Mouse (Mus musculus): ENCODE results near the gene Ptgir. TPM values are rescaled to one million over a fixed set of nuclear protein-coding genes. Genes with fewer than 3 reads are reported as not detected.
"Not testable (repeated sequence)": the region's sequence is repeated elsewhere in the genome, so short reads cannot be mapped to it uniquely, and the experiment has no call there.

The Ptgir gene
- polyA plus RNA-seq, 1 experiment from 2014 or later, result 2.8 TPM

GRCm38 (mm10) chr7:16948923-16949458 is 42.7 kb downstream of the Ptgir start:
- no peaks in the 10 kb centered on the region for H3K36me3 ChIP-seq
- H3K4me2 ChIP-seq (replicated peaks), result no peak overlapping the region
- H3K27me3 ChIP-seq (replicated peaks), result peaks cover 39% of the 10 kb centered on the region
- H3K27ac ChIP-seq, result no peak overlapping the region
- no peaks in the 10 kb centered on the region for H3K9me3 ChIP-seq
- WGBS, result 72% methylated on average over 8 of the region's 8 CpGs
- no peak overlapping the region for H3K4me3 ChIP-seq (replicated peaks)
- no peak overlapping the region for H3K9ac ChIP-seq
- peaks cover 49% of the 10 kb centered on the region for H3K4me1 ChIP-seq (replicated peaks)
- no peak for ATAC-seq

- H3K9me3 ChIP-seq, result no peaks in the 10 kb centered on the region
- peak overlapping the region; percentile 67 for H3K4me2 ChIP-seq (replicated peaks)
- peak overlapping the region; percentile 27 for H3K9ac ChIP-seq
- H3K36me3 ChIP-seq, result no peaks in the 10 kb centered on the region
- peak overlapping the region; percentile 30 for H3K4me3 ChIP-seq (replicated peaks)
- ATAC-seq, result peak; percentile 48
- H3K27ac ChIP-seq, result no peak overlapping the region
- WGBS, result 10% methylated on average over 29 of the region's 29 CpGs
- H3K27me3 ChIP-seq (replicated peaks), result peaks cover 35% of the 10 kb centered on the region
- peaks cover 43% of the 10 kb centered on the region for H3K4me1 ChIP-seq (replicated peaks)
Measured at GRCm38 (mm10) chr7:16949908-16950841, 43.9 kb downstream of the Ptgir start.

GRCm38 (mm10) chr7:16950861-16951635 is 44.8 kb downstream of the Ptgir start:
- 22% methylated on average over 18 of the region's 18 CpGs for whole genome bisulfite sequencing

GRCm38 (mm10) chr7:16953776-16954175 is 47.5 kb downstream of the Ptgir start:
- Histone ChIP-seq H3K4me1 (replicated peaks) (peaks cover 12% of the 10 kb centered on the region), H3K27me3 (replicated peaks) (peaks cover 11% of the 10 kb centered on the region)
- not testable (repeated sequence) for H3K27ac ChIP-seq; H3K9ac ChIP-seq; H3K9me3 ChIP-seq; H3K4me2 ChIP-seq (replicated peaks); H3K36me3 ChIP-seq; H3K4me3 ChIP-seq (replicated peaks); ATAC-seq
- WGBS, result 65% methylated on average over 2 of the region's 2 CpGs

More at GRCm38 (mm10) chr7:16950861-16951635, 44.8 kb downstream of the Ptgir start:
- H3K4me2 ChIP-seq (replicated peaks), result no peak overlapping the region; the same call in 1 of the 2 replicates
- peaks cover 37% of the 10 kb centered on the region for H3K4me1 ChIP-seq (replicated peaks)
- H3K4me3 ChIP-seq (replicated peaks), result no peak overlapping the region
- H3K9ac ChIP-seq, result no peak overlapping the region
- H3K36me3 ChIP-seq, result no peaks in the 10 kb centered on the region
- no peak overlapping the region for H3K27ac ChIP-seq
- no peaks in the 10 kb centered on the region for H3K9me3 ChIP-seq
- peaks cover 26% of the 10 kb centered on the region for H3K27me3 ChIP-seq (replicated peaks)
- ATAC-seq, result peak; percentile 77

- H3K27me3 ChIP-seq (replicated peaks), result no peaks in the 10 kb centered on the region
Measured at GRCm38 (mm10) chr7:16955712-16956111, 49.4 kb downstream of the Ptgir start.

GRCm38 (mm10) chr7:16956410-16957265 is 50.3 kb downstream of the Ptgir start:
- H3K36me3 ChIP-seq, result no peaks in the 10 kb centered on the region
- H3K9ac ChIP-seq, result no peak overlapping the region
- no peak overlapping the region for H3K4me3 ChIP-seq (replicated peaks)
- H3K4me1 ChIP-seq (replicated peaks), result no peaks in the 10 kb centered on the region
- no peak for ATAC-seq
- H3K27me3 ChIP-seq (replicated peaks), result no peaks in the 10 kb centered on the region
- H3K4me2 ChIP-seq (replicated peaks), result no peak overlapping the region
- H3K9me3 ChIP-seq, result no peaks in the 10 kb centered on the region
- 73% methylated on average over 15 of the region's 15 CpGs for WGBS
- no peak overlapping the region for H3K27ac ChIP-seq

More at GRCm38 (mm10) chr7:16955712-16956111, 49.4 kb downstream of the Ptgir start:
- Histone ChIP-seq H3K4me2 (replicated peaks) (no peak overlapping the region), H3K9me3 (no peaks in the 10 kb centered on the region), H3K27ac (no peak overlapping the region), H3K4me3 (replicated peaks) (no peak overlapping the region), H3K4me1 (replicated peaks) (0 out of 2 replicates have a peak, but pooled peaks cover 3% of the 10 kb centered on the region), H3K36me3 (no peaks in the 10 kb centered on the region), H3K9ac (no peak overlapping the region)
- ATAC-seq, result no peak
- WGBS, result 66% methylated on average over 4 of the region's 4 CpGs

GRCm38 (mm10) chr7:16959539-16960187 is 53.4 kb downstream of the Ptgir start, which contains the start of gene Pnmal1:
Gene Pnmal1, plus strand, starts transcription at chr7:16959679.
- Histone ChIP-seq H3K4me1 (replicated peaks) (no peaks in the 10 kb centered on the region), H3K4me3 (replicated peaks) (no peak within 1 kb of the TSS), H3K27me3 (replicated peaks) (no peaks in the 10 kb centered on the region), H3K36me3 (no peaks in the 10 kb centered on the region), H3K9ac (0 out of 2 replicates have a peak within 1 kb of the TSS, but pooled peaks have one; percentile 5), H3K9me3 (no peaks in the 10 kb centered on the region), H3K27ac (no peak within 1 kb of the TSS), H3K4me2 (replicated peaks) (peak within 1 kb of the TSS; percentile 18; the same call in 1 of the 2 replicates)
- peak; percentile 52 for ATAC-seq
- WGBS, result 25% methylated on average over 17 of the region's 17 CpGs

Other genes starting within 250 kb of the Ptgir start
- not detected in 2 replicates for gene Ceacam15, start 230.8 kb upstream of the Ptgir start, polyA plus RNA-seq (2015; fragmentation: Nextera tagmentation; extraction: Ambion mirVana)
- gene Ceacam9, start 184.6 kb upstream of the Ptgir start, polyA plus RNA-seq (2015; fragmentation: Nextera tagmentation; extraction: Ambion mirVana), result not detected in 2 replicates
- 248 and 256 TPM in 2 replicates for gene Ap2s1, start 168.1 kb upstream of the Ptgir start, polyA plus RNA-seq (2015; fragmentation: Nextera tagmentation; extraction: Ambion mirVana)
- gene Slc1a5, start 125.2 kb upstream of the Ptgir start, polyA plus RNA-seq (2015; fragmentation: Nextera tagmentation; extraction: Ambion mirVana), result 61.8 and 64.0 TPM in 2 replicates
- 77.3 and 85.5 TPM in 2 replicates for gene Strn4, start 90.6 kb upstream of the Ptgir start, polyA plus RNA-seq (2015; fragmentation: Nextera tagmentation; extraction: Ambion mirVana)
- gene Fkrp, start 89.8 kb upstream of the Ptgir start, polyA plus RNA-seq (2015; fragmentation: Nextera tagmentation; extraction: Ambion mirVana), result 25.1 and 25.6 TPM in 2 replicates
- 9.7 and 12.5 TPM in 2 replicates for gene Prkd2, start 63.6 kb upstream of the Ptgir start, polyA plus RNA-seq (2015; fragmentation: Nextera tagmentation; extraction: Ambion mirVana)
- 3.1 and 3.2 TPM in 2 replicates for gene Dact3, start 31.2 kb upstream of the Ptgir start, polyA plus RNA-seq (2015; fragmentation: Nextera tagmentation; extraction: Ambion mirVana)
- 7.4 and 8.3 TPM in 2 replicates for gene Gng8, start 14.7 kb upstream of the Ptgir start, polyA plus RNA-seq (2015; fragmentation: Nextera tagmentation; extraction: Ambion mirVana)
- gene Calm3, start 17.6 kb downstream of the Ptgir start, polyA plus RNA-seq (2015; fragmentation: Nextera tagmentation; extraction: Ambion mirVana), result 137 and 140 TPM in 2 replicates
- 8.1 and 8.3 TPM in 2 replicates for gene Pnmal2, start 38.2 kb downstream of the Ptgir start, polyA plus RNA-seq (2015; fragmentation: Nextera tagmentation; extraction: Ambion mirVana)
- 3.0 and 3.1 TPM in 2 replicates for gene Pnmal1, start 53.2 kb downstream of the Ptgir start, polyA plus RNA-seq (2015; fragmentation: Nextera tagmentation; extraction: Ambion mirVana)
- 0.28 and 0.44 TPM in 2 replicates for gene Gm42372, start 76.6 kb downstream of the Ptgir start, polyA plus RNA-seq (2015; fragmentation: Nextera tagmentation; extraction: Ambion mirVana)
- 28.1 and 29.0 TPM in 2 replicates for gene Ccdc8, start 86.2 kb downstream of the Ptgir start, polyA plus RNA-seq (2015; fragmentation: Nextera tagmentation; extraction: Ambion mirVana)
- 81.5 and 89.5 TPM in 2 replicates for gene Ppp5c, start 121.4 kb downstream of the Ptgir start, polyA plus RNA-seq (2015; fragmentation: Nextera tagmentation; extraction: Ambion mirVana)
- gene Hif3a, start 155.9 kb downstream of the Ptgir start, polyA plus RNA-seq (2015; fragmentation: Nextera tagmentation; extraction: Ambion mirVana), result 66.7 and 71.4 TPM in 2 replicates
- 0.40 and 0.42 TPM in 2 replicates for gene Psg16, start 167.6 kb downstream of the Ptgir start, polyA plus RNA-seq (2015; fragmentation: Nextera tagmentation; extraction: Ambion mirVana)
- not detected in 2 replicates for gene Ceacam3, start 243.8 kb downstream of the Ptgir start, polyA plus RNA-seq (2015; fragmentation: Nextera tagmentation; extraction: Ambion mirVana)

Data from intestine, embryonic 15.5 days (tissue).